Mouse (Mus musculus) cerebellum, postnatal 10 days (tissue): ENCODE data around the gene Slc24a2.

Source experiments
- DNase-seq, 2 experiments: peaks; one replicate each; pipeline ENCODE4 v3.0.0; 2021; ENCODE audit warnings: mixed read lengths in 2 of 2

Slc24a2 gene

DNA sequence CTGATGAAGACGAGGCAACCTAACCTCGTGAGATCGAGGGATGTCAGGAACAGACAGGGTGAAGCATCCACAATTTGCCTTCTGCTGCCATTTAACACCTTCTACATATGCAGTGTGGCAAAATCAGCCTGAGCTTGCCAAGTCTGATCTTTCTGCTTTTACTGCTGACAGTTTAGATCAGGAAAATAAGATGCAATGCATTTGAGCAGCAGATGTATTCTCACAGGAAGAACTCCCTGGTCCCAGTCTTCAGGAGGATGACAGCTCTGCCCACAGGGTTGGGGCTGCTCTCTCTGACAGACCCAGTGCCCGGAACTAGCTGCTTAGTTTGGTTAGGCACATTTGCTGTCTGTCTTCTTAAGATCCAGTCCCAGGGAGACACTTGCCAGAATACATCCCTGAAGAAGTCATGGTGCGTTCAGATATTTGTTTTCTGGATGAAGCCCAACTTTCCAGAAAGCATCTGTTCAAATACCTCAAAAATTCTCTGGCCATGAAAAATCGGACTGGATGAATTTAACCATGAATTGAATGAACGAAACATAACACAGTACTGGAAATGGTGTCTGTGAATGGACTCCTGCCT is 188.8 kb downstream of the Slc24a2 start:
- DNase-seq, result peak; percentile 33 to 41

DNA sequence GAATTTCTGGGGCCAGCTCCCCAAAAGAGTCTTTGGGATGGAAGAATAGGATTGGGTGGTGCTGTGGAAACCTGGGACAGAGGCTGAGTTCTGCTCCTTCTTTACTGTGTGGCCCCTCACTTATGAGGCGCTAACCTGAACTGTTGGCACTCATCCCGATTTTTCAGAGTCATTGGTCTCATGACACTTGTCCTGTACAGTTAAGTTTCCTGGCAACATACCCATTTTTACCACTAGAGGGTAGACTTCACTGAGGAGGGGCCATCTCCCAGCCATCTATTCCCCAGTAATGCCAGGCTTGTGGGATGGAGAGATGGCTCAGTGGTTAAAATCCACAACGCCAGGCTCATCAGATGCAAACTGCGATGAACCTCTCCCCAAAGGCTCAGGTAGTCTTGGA is 192.7 kb downstream of the Slc24a2 start:
- peak; percentile 39 to 68 for DNase-seq

DNA sequence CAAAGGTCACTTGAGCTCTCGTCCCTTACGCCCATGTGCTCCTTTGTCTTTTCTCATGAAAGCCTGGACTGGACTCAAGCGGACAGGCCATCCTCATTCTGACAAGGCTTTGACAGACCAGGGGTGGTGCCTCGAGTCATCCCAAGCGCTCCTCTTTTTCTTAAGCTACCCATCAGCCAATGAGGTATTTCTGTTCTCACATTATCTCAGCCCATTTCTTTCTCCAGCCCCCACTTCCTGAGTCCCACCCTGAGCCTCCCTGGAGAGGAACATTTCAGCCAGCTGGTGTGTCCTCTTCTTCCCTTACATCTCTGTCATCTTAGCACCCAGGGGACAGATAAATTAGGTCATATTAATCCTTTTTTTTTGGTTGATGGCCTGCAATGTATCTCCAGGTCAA is 193.8 kb downstream of the Slc24a2 start:
- DNase-seq, result no peak

DNA sequence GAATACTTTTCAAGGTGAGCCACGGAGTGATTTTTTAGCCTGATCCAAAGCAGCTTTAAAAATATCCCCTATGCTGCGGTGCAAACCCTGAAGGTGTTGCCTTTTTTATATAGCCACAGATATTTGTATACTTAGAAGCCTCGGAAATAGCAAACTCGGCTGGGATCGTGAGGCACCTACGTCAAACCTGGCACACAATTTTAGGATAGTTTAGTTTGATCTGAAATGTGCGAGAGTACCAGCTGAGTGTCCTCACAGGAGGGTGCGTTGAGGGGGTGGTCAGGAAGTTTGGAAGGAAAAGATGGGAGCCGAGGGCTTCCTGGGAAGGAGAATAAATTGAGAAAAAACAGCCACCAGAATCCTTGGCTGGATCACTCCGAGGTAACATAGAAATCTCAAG is 194.6 kb downstream of the Slc24a2 start:
- DNase-seq, result no peak

DNA sequence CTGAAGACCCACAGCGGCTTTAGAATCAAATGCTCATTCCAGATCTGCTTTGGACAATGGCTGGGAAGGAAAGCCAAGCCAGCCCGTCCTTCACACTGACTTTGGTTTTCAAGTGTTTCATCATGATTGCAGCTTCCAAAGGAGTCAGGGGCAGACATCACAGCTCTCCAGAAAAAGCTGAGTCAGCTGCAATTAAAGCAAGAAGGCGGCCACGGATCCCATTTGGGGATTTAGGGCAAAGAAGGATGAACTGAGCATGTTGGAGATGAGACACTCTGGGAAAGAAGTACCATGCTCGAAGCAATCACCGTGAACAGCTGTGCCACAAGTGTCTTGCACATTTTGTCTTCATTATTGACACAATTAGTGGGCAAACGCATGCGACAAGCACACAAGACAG is 197.6 kb downstream of the Slc24a2 start:
- DNase-seq, result no peak

DNA sequence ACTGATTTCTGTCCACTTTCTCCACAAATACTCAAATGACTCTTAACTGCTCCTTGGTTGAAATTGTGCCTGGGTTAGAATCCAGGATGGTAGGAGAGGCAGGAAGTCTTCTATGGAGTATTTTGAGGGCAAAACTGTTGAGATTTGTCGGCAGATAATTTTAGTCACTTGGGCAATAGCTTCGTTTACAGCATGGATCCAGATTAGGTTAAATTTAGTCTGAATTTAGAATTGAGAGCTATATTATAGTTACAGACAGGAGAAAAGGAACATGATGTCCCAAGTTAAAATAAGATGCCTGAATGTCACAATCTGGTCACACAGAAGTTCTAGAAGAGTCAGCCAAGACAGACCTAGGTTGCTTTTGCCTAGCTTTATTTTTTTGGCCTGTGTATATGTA is 199.2 kb downstream of the Slc24a2 start:
- DNase-seq, result no peak

DNA sequence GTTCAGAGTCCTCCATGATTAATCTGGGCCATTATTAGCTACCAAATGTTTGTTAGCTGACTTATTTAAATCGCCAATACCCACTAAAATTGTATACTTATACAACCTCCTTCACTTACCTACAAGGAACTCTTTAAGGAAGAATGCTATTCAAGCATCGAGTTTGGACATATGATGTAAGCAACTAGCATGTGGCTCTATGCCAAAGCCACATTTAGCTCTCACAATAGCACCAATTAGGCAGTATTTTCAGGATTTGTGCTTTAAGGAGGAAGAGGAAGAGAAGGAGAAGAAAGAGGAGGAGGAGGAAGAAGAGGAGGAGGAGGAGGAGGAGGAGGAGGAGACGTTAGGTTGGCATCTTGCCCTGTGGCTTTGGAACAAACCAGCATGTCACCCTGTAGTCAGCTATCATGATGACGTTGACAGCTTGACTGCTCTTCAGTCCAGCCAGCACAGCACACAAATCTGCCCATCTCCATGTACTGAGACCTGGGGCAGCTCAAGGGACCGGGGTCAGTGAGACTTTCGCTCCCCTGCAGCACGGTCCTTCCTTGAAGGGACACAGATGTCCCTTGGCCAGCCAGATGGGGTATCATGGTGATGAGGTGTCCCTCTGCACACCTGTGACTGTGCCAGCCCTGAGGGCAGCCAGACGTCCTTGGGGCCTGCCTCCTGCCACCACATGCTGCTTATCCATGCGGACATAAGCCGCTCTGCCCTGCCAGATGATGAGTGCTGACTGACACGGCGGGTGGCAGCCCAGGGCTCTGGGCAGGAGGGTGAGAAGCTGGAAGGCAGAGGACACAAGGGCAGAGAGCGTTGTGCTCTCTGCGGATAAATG is 203.7 kb downstream of the Slc24a2 start:
- DNase-seq, result peak; percentile 88 to 94

DNA sequence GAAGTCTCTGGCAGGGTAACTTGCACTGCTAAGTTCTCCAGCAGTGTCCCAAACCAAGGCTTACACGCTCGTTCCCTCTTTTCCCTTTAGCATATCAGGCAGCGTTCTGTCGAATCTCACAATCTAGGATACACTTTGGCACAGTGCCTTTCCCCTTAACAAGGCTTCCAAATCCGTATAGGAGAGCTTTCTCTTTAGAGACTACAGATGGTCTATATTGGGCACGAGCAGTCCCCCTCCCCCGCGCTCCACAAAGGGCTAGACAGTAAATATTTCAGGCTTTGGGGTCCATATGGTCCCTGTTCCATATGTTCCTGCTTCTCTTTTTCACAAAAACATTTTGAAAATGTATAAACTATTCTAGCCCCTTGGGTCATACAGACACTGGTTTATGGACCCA is 205.7 kb downstream of the Slc24a2 start:
- DNase-seq, result peak in 1 of 2 experiments; percentile 52

DNA sequence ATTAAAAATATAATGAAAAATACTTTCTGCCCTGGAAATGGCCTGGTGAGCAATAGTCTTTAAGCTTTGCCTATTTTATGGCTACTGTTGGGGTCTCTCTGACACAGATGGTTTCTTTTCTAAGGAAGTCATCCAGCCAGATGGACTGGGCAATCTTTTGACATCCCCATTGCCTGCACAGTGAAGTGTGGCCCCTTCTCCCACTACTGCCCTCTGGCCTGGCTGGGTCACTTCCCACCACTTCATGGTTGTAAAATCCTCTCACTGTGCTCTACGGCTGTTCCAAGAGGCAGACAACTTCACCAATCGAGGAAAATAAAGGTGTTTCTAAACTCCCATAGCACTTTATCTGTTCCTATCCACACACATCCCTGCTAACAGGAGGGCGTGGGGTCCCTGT is 208.7 kb downstream of the Slc24a2 start:
- peak; percentile 51 to 71 for DNase-seq

DNA sequence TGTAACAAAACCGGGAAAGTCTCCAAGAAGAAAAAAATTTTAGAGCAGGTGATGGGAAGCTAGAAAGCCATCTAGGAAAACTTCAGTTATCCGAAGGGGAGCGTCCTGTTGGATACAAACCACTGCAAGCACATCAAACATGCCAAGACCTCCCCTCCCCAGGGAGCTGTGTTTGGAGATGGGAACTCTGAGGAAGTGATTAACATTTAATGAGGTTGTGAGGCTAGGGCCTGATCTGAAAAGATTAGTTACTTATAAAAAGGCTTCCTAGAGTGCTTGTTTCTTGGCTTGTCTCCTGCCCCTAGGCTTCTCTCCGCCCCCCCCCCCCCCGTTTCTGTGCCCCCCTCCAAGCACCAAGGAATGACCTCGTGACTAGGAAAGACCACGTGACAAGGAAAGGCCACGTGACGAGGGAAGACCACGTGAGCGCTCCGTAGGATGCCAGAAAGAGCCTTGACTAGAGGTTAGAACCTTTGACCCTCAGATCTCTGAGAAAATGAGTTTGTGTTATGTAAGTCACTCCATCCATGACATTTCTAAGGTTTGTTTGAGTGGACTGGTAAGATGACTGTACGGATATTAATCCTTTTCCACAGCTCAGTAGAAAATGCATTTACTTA is 210.7 kb downstream of the Slc24a2 start:
- DNase-seq, result peak in 1 of 2 experiments; percentile 66

DNA sequence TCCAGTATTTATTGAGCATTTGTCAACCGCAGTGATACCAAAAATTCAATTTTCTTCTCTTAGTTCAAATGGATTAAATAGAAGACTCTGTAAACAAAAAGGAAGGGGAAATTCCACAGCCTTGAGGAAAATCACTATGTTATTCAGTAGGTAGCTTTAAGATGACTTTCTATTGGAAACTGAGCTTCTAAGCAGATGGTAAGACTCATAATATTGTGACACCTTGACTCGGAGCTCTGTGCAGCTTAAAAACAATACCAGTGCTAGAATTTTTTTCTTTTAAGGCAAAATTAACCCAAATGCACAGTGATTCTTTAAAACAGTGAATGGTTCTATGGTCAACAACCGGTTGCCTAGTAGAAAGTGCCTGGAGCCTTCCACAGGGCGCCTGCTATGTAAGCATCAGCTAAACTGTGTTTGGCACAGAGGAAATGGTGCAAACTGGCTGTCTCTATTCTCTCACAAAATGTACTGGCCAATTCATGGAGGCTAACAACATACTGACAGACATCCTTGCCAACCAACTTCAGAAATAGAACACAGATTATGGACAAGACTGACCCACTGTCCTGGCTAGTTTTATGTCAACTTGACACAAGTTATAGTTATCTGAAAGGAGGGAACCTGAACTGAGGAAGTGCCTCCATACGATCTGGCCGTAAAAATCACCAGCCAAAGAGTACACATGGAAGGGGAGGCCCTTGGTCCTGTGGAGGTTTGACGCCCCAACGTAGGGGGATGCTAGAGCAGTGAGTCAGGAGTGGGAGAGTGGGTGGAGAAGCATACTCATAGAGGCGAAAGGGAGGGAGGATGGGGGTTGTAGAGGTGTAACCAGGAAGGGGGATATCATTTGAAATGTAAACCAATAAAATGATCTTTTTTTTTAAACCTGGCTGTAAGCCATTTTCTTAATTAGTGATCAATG is 211.9 kb downstream of the Slc24a2 start:
- DNase-seq, result no peak

DNA sequence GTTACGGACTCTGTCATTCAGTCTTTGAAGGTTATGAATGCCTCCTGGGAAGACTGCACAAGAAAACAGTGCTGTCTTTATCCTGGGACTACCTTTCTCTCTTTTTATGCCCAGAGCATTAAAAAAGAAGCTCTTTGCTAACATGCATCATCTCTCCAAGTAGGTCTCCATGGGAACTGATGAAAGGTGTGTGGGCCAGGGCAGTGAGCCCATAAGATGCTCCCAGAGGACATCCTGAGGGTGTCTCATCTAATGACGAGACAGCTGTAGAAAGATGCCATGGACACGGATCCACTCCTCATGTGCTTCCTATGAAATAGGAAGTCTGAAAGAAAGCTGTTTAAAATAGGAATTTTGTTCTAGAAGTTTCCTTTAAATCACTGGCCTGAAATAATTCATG is 212.8 kb downstream of the Slc24a2 start:
- peak in 1 of 2 experiments; percentile 74 for DNase-seq

DNA sequence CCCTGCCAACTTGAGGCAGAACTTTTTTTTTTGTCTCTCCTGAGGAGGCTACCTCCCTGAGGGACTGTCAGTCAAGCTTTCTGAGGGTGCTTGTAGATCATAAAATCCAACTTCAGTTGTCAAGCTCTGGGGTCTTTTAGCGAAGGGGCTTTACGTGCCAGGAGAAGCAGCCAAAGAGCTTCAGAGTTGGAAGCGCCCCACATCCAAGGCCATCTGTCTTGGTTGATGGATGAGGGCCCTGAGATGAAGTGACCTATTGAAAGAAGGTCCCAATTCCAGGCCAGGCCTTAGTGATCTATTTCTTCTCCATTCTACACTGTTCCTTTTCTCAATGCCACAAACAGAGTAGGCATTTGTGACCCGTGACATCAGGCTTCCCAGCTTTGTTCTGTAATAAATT is 214.5 kb downstream of the Slc24a2 start:
- peak; percentile 76 to 84 for DNase-seq

DNA sequence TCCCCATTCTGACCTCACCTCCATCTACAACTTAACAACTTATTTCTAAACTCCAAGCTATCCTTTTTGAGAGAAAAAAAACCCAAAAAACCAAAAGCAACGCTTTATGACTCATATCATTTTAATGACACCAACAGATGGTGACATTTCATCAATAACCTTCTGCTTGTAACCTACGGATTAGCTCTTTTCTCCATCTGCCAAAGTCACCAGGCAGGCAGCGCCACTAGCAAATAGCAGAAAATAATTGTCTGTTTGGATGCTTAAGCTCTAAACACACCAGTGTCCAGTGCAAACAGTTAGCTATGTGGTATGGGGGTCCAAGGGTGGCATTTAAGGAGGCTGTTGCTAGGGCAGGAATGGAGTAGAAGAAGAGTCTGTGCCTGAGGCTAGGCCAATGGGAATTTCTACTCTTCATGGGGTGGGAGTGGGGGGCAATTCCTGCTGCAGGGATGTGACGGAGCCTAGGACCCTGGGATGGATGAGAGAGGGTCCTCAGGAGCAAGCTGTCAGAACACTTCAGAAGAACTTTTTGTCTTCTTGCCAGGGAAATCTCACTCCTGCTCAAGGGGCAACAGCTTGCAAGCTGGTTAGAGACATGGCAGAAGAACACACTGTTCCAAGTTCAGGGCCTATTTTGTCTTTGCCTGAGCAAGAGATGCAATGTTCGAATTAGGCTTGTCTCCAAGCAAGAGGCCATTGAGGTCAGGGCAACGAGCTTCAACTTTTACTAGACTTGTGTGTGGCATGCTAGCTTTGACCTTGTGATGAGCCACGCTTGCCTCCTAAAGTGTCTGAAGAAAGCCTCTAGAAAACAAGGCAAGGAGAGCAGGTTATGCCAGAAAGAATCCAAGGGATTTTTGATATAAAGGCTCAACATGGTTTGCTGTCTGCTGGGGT is 216.3 kb downstream of the Slc24a2 start:
- peak; percentile 46 to 60 for DNase-seq

DNA sequence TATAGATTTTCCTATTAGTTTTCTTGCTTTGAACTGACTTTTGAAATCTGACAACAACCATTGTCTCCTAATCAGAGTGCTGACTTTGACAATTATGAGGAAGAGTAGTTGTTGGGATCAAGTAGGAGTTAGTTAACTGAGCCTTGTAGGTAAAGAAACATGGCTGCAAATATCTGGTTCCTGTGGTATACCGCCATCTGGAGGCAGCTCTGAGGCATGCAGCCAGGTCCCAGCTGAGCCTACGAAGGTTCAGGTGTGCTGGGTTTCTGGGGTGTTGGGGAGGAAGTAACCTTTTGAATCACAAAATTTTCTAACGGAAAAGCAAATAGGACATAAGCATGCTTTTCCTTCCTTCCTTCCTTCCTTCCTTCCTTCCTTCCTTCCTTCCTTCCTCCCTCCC is 237.8 kb downstream of the Slc24a2 start:
- peak in 1 of 2 experiments; percentile 22 for DNase-seq

DNA sequence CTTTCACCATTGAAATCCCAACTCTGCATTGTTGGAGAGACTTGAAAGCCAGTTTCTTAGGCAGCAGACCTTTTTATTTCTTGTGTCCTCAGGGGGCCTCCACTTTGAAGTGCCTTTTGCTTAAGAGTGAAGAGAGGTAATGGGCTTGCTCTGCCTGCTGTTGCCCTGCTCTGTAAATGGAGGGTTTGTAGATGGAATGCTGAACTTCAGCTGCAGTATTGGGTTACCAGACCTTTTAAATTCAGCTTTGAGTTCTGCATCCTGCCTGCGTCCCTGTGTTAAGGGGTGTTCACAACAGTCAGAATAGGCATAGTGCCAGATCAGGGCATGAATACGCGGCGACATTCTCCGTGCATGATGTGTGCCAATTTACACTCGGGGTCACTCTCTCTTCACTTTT is 241.0 kb downstream of the Slc24a2 start:
- peak in 1 of 2 experiments; percentile 23 for DNase-seq

DNA sequence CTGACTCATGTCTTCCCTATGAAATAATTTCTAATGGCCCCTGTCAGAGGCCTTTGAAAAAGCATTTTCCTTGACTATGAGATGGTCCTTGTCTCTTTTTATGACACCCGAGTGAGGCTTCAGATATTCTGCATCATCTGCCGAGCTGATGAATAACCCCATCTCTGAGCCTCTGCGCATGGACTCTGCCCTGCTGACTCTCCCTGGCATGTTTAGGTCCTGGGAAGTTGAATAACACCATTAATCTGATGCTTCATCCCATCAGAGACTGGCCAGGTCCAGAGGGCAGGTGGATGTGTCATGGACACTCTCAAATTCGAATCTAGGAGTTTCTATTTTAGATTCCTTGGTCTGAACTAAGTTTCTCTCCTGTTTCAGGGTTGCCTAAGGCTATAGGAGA is 242.4 kb downstream of the Slc24a2 start:
- no peak for DNase-seq

DNA sequence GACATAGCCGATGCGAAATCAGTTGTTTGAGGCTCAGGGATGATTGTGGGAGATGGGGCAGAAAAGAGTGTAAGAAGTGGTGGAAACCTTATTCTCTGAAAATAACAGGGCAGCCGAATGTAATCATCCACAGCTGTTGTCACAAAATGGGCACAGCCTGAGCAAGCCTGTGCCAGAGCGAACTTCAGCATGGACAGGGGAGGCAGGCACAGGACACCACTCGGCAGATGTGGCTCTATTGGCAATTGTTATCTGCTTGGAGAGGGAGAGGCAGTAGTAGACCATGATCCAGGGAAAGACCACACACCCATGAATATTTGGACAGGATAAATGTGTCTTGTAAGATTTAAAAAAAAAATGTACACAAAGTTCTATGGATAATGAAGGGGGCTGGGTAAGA is 253.0 kb downstream of the Slc24a2 start:
- DNase-seq, result no peak

DNA sequence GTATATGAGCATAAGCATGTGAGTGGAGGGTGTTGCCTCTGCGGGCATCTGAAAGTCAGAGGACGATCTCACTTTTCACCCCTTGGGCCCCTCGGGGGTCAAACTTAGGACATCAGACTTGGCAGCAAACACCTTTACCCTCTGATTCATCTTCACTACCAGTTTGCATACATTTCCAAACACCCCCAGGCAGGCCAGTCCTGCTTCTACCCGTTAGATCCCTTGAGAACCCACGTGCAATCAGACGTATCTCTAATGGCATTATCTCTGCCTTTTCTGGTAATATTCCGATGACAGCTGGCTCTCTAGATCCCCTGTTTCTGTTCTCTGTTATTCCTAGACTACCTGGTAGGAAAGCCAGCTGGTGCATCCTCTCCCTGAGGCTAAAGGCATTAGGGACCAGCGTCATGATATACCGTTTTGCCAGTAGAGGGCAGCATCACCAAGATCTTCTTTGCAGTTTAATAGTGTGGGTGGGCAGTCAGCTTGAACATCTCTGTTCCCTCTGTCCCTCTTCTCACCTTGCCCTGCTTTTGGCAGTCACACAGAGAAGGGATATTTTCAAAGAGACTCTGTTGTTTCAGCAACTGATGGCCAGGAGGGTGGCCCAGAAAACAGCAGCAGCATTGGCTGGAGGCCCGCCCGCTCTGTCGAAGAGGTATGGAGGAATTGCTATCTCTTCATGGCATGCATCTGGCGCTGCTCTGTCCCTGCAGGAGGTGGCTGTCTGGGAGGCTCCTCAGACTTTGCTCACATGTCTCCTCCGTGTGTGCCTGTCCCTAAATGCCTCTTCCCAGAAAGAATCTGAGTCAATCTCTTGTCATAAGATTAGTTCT is 272.5 kb downstream of the Slc24a2 start:
- DNase-seq, result peak; percentile 90 to 93

DNA sequence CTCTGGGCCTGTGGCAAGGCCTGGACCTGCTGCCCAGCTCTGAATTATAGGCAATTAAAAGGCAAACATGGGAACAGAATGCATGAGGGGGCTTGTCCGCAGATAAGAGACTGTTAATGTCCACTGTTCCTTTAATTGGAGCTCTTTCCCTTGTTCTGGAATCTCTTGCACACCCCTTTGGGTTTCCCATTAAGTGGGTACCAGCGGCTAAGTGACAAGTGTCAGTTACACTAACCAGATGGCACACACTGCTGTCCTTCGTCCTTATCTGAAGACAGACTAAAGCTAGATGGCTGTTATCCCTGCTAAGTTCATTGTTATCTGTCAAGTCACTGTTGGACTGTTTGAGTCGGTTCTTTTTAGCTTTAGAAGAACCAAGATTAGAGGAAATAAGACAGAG is 274.8 kb downstream of the Slc24a2 start:
- DNase-seq, result no peak

DNA sequence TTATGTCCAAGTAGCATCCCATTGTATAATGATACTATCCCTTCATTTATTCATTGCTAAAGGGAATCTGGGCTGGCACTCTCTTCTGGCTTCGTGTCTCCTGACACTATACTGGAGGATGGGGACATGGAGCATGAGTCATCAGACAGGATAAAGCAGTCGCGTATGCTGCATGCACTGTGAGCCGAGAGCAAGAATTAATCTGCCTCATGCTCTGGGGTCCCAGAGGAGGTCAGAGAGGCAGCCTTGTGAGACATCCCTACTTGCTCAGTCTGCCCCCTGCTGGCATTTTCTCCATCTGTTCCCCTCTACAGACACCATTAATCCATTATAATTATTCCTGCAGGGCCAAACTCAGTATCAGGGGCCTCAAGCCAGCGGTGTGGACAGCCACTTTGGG is 276.8 kb downstream of the Slc24a2 start:
- DNase-seq, result peak; percentile 37 to 53
